Mouse (Mus musculus) adrenal gland, postnatal 14 days (tissue): Measurements from ENCODE around the gene Npm1. TPM values are rescaled to one million over a fixed set of nuclear protein-coding genes. Genes with fewer than 3 reads are reported as not detected.
A peak's percentile ranks its signal among the peaks of the same experiment; 100 is the strongest.

Source experiments
- DNase-seq: peaks from one replicate; pipeline ENCODE4 v3.0.0; 2021; ENCODE audit warnings: mixed read lengths
- total RNA-seq: library from RNA; stranded (reverse); gene quantifications from 2 replicates; pipeline ENCODE4 v1.2.3, GENCODE M21; 2021

Npm1 gene
- total RNA-seq, 1 experiment from 2014 or later: 351 TPM

GRCm38 (mm10) chr11:33181804-33182203 lies 18.8 kb upstream of the Npm1 start:
- DNase-seq: no peak

- no peak for DNase-seq
Measured at GRCm38 (mm10) chr11:33180701-33181116, 17.7 kb upstream of the Npm1 start.

- no peak for DNase-seq
Measured at GRCm38 (mm10) chr11:33179802-33180201, 16.8 kb upstream of the Npm1 start.

DNA sequence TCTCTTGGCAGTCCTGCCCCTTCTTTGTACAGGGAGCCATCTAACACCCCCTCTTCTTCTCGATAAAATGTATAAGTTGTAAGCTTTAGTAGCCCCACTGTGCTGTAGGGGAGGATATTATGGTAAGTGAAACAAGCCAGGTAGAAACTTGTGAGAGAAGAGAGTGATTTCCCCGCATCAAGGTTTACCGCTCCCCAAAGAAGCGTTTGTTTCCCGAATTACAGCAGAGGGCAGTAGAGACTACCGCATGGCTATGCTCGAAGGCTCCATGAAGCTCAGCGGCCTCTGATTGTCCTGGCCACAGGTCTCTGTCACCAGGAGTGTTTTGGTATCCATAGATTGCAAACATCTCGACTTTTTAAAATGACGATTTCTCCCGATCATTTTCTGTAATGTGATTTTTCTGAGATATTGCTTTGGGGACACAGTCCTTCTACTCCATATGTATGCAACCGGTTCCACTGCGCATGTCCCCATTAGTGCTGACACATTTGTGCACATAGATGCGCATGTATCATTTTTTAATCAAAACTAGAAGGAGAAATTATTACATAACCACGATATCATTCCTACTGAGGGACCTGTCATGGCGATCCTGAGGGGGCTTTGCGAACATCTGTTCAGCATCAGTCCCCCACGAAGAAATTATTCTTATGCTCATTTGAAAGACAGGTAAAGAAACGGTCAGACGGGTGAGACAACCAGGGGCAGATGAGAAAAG lies 13.7 kb upstream of the Npm1 start:
- DNase-seq: peak; percentile 68

- DNase-seq: no peak
Measured at GRCm38 (mm10) chr11:33175768-33176167, 12.8 kb upstream of the Npm1 start.

DNA sequence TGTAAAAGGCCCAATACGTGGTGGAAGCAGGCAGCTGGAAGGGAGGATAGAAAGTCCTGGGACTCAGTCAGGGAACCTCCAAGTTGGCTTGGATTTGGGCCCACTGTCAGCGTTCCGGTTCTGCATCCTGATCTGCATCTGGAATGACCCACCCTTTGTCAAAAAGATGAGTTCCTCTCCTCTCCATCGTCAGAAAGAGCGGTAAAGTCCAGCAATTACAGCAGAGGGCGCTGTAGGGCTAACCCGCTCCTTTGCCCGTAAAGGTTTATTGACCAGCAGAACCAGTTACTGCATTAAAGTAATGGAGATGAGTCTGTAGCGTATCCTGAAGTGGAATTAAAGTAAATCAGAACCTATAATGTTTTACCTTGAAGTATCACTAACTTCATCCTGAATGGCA lies 7.5 kb upstream of the Npm1 start:
- peak; percentile 65 for DNase-seq

GRCm38 (mm10) chr11:33162211-33162997 lies 602 bp downstream of the Npm1 start:
- DNase-seq: peak; percentile 86

DNA sequence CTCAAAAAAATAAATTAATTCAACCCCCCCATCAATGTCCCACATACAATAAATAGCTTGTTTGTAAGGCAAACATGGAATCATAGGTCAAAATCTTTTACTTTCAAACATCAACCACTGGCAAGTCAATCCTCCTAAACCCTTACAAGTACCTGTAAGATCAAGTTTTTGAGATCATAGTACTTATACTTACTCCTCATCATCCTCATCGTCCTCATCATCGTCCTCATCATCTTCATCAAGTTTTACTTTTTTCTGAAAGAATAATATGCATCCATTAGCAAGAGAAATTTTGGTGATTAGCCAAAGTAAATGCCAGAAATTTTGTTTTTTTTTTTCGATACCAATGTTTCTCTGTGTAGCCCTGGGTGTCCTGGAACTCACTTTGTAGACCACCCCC lies 3.3 kb downstream of the Npm1 start:
- no peak for DNase-seq

DNA sequence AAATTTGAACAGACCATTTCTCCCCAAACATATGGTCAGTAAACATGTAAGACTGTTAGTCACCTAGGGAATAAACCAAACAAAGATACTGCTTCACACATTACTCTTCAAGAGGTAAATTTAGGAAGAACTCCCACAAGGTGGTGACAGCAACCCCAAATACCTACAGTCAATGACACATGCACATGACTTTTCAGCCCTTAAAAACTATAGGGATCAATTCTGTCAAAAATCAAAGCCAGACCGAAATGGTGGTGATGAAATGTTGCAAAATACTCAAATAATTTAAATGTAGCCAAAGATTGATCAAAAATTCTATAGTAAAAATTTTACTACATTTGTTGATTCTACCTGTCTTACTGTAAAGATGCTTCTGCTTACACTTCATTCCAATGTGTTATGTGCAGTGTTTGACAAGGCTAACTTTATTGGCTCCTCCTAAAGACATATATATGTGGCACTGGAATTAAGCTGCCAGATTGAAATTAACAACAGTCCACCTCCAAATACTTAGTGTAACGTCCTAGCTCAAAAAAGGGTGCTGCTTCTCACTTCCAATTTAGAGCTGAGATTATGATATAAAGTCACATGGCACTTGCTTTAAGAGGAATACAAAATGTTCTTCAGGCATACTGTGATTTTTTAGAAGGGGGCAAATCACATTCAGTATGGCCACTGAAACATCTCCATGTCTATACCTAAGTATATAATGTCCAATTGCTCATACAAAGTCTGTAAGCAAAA lies 5.4 kb downstream of the Npm1 start:
- no peak for DNase-seq

GRCm38 (mm10) chr11:33156436-33157015 lies 6.5 kb downstream of the Npm1 start:
- DNase-seq: no peak

DNA sequence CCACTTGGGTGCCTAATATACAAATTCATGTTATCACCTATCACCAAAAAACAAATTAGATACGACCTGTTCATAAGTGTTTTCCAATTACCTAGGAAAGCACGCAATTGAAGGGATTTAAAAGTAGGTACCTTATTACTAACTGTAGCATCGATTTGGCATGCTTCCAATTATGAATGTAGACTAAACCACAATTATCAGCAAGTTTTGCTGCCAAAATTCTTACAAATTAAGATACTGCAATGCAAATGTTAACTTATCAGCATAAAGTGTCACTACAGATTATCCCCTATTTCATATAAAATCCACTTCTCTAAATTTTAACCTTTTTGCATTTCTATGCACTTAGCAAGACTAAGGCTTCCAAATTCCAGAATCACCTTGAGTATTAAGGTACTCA lies 8.5 kb downstream of the Npm1 start:
- no peak for DNase-seq

DNA sequence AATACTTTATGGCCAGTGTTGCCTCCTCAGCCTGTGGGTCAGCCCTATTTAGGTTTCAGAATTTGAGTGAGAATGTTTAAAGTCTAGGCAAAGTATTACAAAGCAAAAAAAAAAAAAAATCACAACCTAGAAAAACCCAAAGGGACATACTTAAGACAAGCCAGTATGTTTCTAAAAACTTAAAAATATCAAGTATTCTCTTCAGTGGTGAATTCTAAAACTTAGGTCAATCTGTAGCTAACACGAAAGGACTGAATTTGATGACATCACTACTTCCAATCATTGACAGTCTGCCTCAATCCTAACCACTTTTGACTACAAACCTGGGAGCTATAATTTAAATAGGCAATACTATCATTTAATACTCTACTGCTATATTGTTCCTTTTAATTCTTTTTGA lies 10.0 kb downstream of the Npm1 start:
- DNase-seq: no peak

GRCm38 (mm10) chr11:33151780-33152145 lies 11.2 kb downstream of the Npm1 start:
- DNase-seq: no peak

GRCm38 (mm10) chr11:33151128-33151779 lies 11.8 kb downstream of the Npm1 start:
- no peak for DNase-seq

DNA sequence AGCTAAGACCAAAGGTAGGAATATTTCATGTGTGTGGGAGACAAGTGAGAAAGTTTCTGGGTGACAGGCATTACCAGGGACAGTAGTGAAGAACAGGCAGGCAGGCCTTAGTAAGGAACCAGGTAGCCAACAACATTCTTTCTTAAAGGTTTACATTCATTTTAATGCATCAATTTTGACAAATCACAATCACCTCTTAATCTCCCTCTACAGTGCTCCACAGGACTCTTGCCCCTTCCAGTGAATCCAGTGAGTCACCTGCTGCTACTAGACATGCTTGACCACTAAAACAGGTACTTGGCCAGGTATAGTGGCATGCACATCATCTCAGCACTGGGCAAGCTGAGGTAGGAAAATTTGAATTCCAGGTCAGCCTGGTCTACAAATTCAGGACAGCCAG lies 12.6 kb downstream of the Npm1 start:
- no peak for DNase-seq

DNA sequence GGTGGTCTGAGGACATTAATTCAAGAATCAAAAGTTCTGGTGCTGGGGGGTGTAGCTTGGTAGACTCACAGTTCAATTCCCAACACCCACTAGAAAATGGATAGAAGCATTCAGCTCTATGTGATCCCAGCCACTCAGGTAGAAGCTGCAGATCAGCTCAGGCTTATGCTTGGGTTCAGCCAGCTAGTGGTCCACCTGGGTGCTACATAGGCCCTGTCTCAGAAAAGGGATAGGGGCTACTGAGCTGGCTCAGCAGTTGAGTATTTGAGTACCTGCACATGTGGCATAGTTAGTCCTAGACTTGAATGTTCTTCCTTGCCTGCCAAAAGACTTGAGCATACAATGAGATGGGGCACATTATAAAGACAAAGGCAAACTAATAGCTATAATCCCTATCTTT lies 13.6 kb downstream of the Npm1 start:
- DNase-seq: no peak

- no peak for DNase-seq
Measured at GRCm38 (mm10) chr11:33149088-33149436, 13.9 kb downstream of the Npm1 start.

DNA sequence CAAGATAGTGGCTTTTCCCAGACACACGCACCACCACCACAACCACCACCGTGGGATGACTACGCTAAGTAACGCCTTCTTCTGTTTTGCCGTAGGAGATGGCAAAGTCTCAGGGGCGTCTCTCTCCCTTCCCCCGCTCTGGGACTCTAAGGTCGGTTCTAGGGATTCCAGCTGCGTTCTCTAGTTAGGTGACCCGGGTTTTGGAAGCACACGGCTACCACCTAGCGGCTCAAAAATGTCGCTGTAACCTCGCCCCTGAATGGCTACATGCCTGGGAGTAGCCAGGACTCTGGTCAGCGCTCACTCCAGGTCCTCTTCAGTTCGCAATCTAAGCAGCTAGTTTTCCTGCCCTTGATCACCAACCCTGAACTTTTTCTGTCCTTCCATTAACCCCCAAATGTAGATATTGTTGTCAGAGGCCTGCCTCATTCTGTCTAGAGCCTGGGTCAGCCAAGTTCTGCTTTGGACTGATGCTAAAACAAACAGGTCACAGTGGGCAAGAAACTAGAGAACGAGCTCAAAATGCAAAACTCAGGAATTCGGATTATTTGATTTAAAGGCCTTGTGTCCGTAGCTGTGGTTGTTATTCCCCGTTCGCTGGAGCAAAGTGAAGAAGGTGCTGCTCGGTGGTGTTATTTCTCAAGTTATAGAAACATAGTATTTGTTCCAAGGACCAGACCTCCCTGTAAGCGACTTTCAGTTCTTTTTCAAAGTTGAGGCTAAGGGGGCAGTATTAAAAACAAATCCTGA lies 14.5 kb downstream of the Npm1 start:
- peak; percentile 89 for DNase-seq

DNA sequence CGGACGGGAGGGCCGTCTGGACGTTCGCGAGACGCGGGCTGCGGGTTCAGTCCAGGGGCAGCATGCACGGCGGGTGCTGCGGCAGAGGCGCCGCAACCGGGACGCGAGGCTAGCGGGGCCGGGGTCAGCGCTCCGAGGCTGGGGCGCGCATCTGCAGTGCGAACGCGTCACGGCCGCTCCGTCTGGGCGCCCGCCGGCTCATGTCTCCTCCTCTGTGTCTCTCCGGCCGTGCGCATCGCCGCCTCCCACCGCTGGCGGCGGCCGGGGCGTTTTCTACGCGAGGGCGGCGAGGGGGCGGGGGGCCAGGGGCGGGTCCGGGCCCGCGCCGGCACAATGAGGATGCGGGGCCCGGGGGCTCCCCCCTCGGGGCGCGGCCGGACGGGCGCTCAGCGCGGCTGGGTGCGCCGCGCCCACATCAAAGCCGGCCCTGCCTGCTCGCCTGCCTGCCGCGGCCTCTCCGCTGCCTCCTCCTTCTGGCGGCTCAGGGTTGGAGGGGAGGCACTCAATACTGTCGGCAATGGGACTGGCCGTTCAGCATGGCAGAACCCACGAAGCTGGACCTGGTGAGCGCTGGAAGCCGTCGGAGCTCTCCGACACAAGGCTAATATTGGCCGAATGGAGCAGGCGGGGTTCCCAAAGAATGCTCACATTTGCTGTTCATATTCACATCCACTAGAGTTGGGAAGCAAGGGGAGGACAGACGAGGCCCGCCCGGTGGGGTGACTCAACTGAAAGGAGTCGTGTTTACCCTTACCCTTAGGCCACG lies 15.3 kb downstream of the Npm1 start:
- DNase-seq: peak; percentile 66

GRCm38 (mm10) chr11:33147171-33147571 lies 15.8 kb downstream of the Npm1 start, which contains the start of gene Fgf18:
Gene Fgf18, minus strand, starts transcription at chr11:33147400.
- DNase-seq: peak; percentile 56
